Mouse (Mus musculus): ENCODE measurements around the gene Fgf4.

Gene Fgf4

DNA sequence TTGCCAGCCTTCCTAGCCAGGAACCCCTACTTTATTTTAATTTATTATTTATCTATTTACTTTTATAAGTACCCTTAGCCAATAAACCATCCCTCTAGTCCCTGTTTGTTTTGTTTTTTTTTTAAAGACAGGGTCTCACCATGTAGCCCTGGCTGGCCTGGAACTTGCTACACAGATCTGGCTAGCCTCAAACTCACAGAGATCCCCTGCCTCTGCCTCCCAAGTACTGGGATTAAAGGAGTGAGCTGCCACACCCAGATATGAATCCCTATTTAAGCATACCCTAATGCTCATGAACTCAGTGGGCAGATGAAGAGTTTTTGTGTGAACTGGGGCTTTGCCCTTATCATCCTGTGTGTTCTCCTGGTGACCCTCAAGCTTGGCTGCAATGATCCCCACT, at the start of gene Fgf4:
Gene Fgf4 (plus strand): TSS at position 301 of the 400 bp plus-strand sequence.
- no peak for DNase-seq

GRCm38 (mm10) chr7:144798471-144798870, 48.7 kb upstream of the Fgf4 start:
- DNase-seq = peak; percentile 13

- no peak for DNase-seq
Measured at GRCm38 (mm10) chr7:144807036-144807435, 40.1 kb upstream of the Fgf4 start.

- DNase-seq = no peak
Measured at GRCm38 (mm10) chr7:144807976-144808577, 39.1 kb upstream of the Fgf4 start.

DNA sequence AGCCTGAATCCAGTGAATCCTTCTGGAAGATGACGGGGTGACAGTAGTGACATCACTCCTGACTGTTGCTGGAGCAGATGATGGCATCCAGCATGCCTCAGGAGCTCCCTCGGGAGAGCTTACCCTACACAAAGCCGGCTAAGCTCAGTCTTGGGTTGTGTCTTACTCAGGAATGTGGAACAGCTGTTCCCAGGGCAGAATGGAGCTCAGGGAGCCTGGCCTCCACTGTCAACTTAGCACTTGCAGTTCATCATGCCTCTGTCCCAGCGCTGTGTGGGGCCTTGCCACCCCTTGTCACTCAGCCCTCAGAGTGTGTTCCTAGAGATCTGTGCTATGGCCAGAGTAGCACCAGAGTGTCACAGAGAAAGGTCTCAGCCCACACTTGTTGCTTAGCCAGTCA, 35.6 kb upstream of the Fgf4 start:
- no peak for DNase-seq

GRCm38 (mm10) chr7:144821901-144822300, 25.3 kb upstream of the Fgf4 start:
- no peak for DNase-seq

GRCm38 (mm10) chr7:144823988-144824387, 23.2 kb upstream of the Fgf4 start:
- DNase-seq = no peak

- no peak for DNase-seq
Measured at GRCm38 (mm10) chr7:144828369-144828768, 18.8 kb upstream of the Fgf4 start.

GRCm38 (mm10) chr7:144837891-144838488, 9.2 kb upstream of the Fgf4 start, which contains the start of gene Fgf3:
Gene Fgf3 (plus strand): TSS chr7:144838083.
- no peak for DNase-seq

DNA sequence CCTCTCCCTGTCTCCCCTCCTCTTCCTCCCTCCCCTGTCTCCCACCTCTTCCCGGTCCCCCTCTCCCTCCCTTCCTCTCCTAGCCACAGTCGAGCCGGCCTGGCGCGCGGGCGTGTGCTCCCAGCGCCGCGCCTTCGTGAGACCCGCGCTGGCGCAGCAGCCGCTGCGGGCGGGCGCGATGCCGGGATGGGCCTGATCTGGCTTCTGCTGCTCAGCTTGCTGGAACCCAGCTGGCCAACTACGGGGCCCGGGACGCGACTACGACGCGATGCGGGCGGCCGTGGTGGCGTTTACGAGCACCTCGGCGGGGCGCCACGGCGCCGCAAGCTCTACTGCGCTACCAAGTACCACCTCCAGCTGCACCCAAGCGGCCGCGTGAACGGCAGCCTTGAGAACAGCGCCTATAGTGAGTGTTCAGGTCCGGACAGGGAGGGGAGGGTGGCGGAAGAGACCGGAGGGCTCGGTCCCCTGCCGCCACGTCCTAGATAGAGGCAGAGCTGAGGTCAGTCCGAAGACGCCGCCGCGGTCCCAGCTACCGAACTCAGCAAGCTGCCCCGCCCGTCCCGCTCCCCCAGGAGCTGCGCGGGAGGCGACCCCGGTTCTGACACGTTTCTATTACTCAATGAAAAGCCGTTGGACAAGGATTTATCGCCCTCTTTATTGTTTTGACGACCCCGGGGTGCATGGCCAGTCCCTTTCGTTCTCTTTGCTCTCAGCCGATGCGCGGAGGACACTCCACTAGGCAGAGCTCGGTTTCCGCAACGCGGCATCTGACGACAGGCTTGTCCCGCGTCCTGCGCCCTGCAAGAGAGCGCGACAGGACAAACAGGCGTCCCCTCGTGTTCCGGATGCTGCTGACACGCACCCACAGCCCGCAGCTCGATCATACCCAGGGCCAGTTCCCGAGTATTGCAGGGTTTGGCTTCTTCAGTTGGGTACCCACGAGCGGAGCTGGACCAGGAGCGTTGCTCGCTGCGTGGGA, 8.4 kb upstream of the Fgf4 start:
- no peak for DNase-seq

DNA sequence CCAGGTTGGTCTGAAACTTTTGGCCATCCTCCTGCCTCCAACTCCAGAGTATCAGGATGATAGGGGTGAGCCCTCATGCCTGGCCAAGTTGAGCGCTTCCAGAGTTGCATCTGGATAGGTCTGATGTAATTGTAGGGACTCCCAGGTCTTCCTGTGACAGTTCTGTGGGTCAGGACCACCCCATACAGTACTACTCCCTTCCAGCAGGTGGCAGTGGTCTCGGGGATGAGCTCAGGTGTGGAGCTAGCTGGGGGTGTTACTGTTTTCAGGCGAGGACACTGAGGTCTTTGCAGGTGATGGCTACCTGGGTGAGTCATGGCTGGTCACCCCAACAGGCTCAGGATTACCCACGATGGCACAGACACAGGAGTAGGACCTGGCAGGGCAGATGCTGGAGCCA, 1.0 kb upstream of the Fgf4 start:
- no peak for DNase-seq

- DNase-seq = no peak
Measured at GRCm38 (mm10) chr7:144851321-144851720, 4.2 kb downstream of the Fgf4 start.

GRCm38 (mm10) chr7:144854966-144855365, 7.8 kb downstream of the Fgf4 start:
- no peak for DNase-seq

- no peak for DNase-seq
Measured at GRCm38 (mm10) chr7:144857158-144857557, 10.0 kb downstream of the Fgf4 start.

DNA sequence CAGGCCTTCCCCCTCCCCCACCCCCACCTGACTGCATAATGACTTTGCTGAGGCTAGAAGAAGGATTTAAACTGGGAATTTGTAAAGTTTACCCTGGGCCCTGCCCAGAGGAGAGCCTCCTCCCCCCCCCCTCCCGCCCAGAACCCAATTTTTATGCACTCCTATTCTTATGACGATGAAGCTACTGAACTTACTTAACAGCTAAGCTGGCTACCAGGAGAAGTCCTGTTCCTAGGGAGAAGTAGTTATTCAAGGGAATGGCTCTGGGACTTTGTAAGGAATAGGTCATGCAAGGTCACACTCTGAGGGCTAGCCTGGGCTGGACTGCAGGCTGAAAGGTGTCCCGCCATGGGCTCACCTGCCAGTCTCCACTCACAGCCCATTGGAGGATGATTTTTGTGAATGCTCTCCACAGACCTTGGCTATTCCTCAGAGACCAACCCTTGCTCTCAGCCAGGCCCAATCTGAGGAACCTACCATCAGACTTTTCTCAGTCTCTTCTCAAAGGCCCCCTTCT, 10.7 kb downstream of the Fgf4 start:
- no peak for DNase-seq

DNA sequence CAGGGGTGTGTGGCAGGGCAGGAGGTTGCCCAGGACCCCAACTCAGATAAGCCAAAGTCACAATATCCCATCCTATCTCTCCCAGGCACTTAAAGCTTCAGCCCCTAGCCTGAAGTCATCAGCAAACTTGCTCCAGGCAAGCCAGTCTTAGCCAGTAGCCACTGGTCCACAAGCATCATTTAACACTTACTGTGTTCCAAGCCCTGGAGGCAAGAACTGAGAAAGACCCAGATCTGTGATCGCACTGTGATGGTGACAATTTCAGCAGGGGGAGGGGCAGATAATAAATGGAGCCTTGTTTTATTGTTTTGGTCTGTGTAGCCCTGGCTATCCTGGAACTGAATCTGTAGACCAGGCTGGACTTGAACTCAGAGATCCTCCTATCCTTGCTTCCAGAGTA, 11.5 kb downstream of the Fgf4 start:
- DNase-seq = no peak

DNA sequence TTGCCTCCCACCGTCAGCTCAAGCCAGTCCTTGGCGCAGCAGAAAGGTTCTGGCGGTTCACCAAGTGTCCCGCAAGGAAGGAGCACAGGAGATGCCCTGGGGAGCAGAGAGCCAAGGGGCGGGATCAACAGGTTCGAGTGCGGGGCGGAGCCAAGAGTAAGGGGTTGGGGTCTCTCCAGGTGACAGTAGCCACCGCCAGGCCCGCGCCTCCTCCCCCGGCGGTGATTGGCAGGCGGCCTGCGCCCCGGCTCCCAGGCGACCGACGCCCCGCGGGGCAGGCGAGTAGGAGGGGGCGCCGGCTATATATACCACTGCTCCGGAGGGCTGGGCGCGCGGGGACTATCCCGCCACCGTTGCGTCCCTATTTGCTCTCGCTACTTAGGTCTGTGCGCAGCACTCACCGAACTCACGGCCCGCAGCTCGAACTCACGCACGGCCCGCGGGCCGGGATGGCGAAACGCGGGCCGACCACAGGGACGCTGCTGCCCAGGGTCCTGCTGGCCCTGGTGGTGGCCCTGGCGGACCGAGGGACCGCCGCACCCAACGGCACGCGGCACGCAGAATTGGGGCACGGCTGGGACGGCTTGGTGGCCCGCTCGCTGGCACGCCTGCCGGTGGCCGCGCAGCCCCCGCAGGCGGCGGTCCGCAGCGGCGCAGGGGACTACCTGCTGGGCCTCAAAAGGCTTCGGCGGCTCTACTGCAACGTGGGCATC, 14.0 kb downstream of the Fgf4 start:
- no peak for DNase-seq

- no peak for DNase-seq
Measured at GRCm38 (mm10) chr7:144861769-144862070, 14.6 kb downstream of the Fgf4 start.

GRCm38 (mm10) chr7:144862126-144862525, 15.0 kb downstream of the Fgf4 start:
- DNase-seq = peak; percentile 35

- no peak for DNase-seq
Measured at GRCm38 (mm10) chr7:144862712-144863111, 15.5 kb downstream of the Fgf4 start.

DNA sequence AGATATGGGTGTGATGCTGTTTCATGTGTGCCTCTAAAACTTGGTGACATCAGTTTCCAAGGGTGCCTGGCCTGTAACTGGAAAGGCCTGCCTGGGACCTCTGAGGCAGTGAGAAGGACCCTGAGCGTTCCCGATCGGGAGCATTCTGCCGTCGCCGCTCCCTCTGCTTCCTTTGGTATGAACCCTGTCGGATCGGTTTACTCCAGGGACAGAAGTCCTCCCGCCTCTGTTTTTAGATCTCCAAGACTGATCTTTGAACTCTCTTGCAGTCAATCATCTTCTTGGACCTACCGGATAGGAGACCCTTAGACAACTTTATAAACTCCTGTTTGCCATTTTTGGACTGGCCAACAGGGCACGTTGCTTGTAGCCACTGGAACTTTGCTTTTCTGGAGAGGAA, 16.0 kb downstream of the Fgf4 start:
- no peak for DNase-seq

DNA sequence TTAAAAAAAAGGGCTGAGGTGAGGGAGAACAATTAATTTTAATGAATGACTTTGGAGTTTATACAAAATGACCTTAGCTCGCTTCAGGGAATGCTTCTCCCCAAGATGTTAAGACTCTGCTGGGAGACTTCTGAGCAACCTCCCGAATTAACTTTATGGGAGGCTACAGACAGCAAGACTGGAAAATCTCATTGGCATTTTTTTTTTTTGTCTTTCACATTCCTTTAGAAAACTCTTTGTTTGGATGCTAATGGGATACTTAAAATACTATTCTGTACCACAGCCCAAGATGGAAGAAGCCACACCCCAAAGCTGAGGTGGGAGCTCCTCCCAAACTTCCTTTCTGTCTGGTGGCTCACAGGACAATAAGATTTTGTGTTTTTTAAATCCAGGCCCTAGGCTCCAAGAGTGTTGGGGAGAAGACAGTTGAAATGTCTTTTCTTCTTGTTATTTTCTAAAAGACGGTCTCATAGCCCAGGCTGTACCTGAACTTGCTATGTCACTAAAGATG, 17.0 kb downstream of the Fgf4 start:
- DNase-seq = no peak

GRCm38 (mm10) chr7:144867161-144867560, 20.0 kb downstream of the Fgf4 start:
- no peak for DNase-seq
